In genomic region chr19:5560457-5561041, GRCm38 (mm10) we compare ENCODE assay signal across 8 mouse cellular contexts. TPM values are rescaled to one million over a fixed set of nuclear protein-coding genes. Genes with fewer than 3 reads are reported as not detected.
DNase-seq lines count a peak whose midpoint lies in the region; ATAC-seq and TF ChIP-seq lines count a peak whose summit lies in the region.

Gene Ovol1, minus strand, starts transcription at chr19:5560646.

- TF ChIP-seq CTCF in midbrain, postnatal 0 days (IDR thresholded peaks at IDR 0.05) = no peak

- no peaks in the 10 kb centered on the region for H3K36me3 ChIP-seq in hindbrain, embryonic 13.5 days
- no peaks in the 10 kb centered on the region for H3K36me3 ChIP-seq in limb, embryonic 13.5 days
- H3K36me3 ChIP-seq in midbrain, postnatal 0 days (ENCODE audit: insufficient read depth, low read length) = no peaks in the 10 kb centered on the region

- 1% methylated on average over 57 of the region's 57 CpGs for WGBS in hindbrain, embryonic 13.5 days
- under 1% methylated on average over 57 of the region's 57 CpGs for WGBS in limb, embryonic 13.5 days
- WGBS in midbrain, postnatal 0 days = under 1% methylated on average over 56 of the region's 57 CpGs

- H3K9me3 ChIP-seq in hindbrain, embryonic 13.5 days = no peaks in the 10 kb centered on the region
- H3K9me3 ChIP-seq in limb, embryonic 13.5 days = no peaks in the 10 kb centered on the region
- H3K9me3 ChIP-seq in midbrain, postnatal 0 days (ENCODE audit: low read length) = no peaks in the 10 kb centered on the region

- H3K9ac ChIP-seq in hindbrain, embryonic 13.5 days = peak within 1 kb of the TSS; percentile 58
- peak within 1 kb of the TSS; percentile 58 for H3K9ac ChIP-seq in limb, embryonic 13.5 days
- H3K9ac ChIP-seq in midbrain, postnatal 0 days (replicated peaks; ENCODE audit: low read length, poor library complexity, severe bottlenecking) = 0 out of 2 replicates have a peak within 1 kb of the TSS, but pooled peaks have one; percentile 9

- peaks cover 100% of the 10 kb centered on the region for H3K27me3 ChIP-seq in hindbrain, embryonic 13.5 days
- peaks cover 99% of the 10 kb centered on the region for H3K27me3 ChIP-seq in limb, embryonic 13.5 days
- H3K27me3 ChIP-seq in midbrain, postnatal 0 days (ENCODE audit: insufficient read depth, low read length) = peaks cover 68% of the 10 kb centered on the region

- H3K4me2 ChIP-seq in hindbrain, embryonic 13.5 days = peak within 1 kb of the TSS; percentile 61
- peak within 1 kb of the TSS; percentile 81 for H3K4me2 ChIP-seq in limb, embryonic 13.5 days (replicated peaks)
- peak within 1 kb of the TSS; percentile 66 for H3K4me2 ChIP-seq in midbrain, postnatal 0 days (ENCODE audit: low read depth, low read length, poor library complexity, severe bottlenecking)

- DNase-seq in adrenal gland, postnatal 14 days = peak; percentile 34
- no peak for DNase-seq in adrenal gland, adult 8-10 months
- peak; percentile 19 for DNase-seq in T-cell, adult 2 months (ENCODE audit: low spot score)
- no peak for DNase-seq in midbrain, postnatal 0 days (ENCODE audit: low spot score)
- no peak for DNase-seq in frontal cortex, postnatal 10 days (ENCODE audit: low spot score in 2 of 2)
- no peak for DNase-seq in thymus, postnatal 0 days (ENCODE audit: low spot score)

- H3K4me3 ChIP-seq in hindbrain, embryonic 13.5 days = peak within 1 kb of the TSS; percentile 36
- peak within 1 kb of the TSS; percentile 48 for H3K4me3 ChIP-seq in limb, embryonic 13.5 days
- H3K4me3 ChIP-seq in midbrain, postnatal 0 days (ENCODE audit: low read depth, low read length) = peak within 1 kb of the TSS; percentile 40

- ATAC-seq in hindbrain, embryonic 13.5 days (ENCODE audit: low FRiP score) = no peak
- ATAC-seq in limb, embryonic 13.5 days (ENCODE audit: low FRiP score, low read depth) = no peak
- ATAC-seq in midbrain, postnatal 0 days (ENCODE audit: low FRiP score) = no peak

- H3K27ac ChIP-seq in hindbrain, embryonic 13.5 days = no peak within 1 kb of the TSS
- H3K27ac ChIP-seq in limb, embryonic 13.5 days = no peak within 1 kb of the TSS
- H3K27ac ChIP-seq in midbrain, postnatal 0 days (ENCODE audit: low read depth, low read length) = no peak within 1 kb of the TSS

- H3K4me1 ChIP-seq in hindbrain, embryonic 13.5 days (replicated peaks) = peaks cover 18% of the 10 kb centered on the region
- H3K4me1 ChIP-seq in limb, embryonic 13.5 days = peaks cover 23% of the 10 kb centered on the region
- H3K4me1 ChIP-seq in midbrain, postnatal 0 days (ENCODE audit: insufficient read depth, low read length) = 0 out of 2 replicates have a peak, but pooled peaks cover 6% of the 10 kb centered on the region

RNA-seq across cellular contexts. Expression of gene Ovol1, which starts in this region (rescaled TPM):
- not detected in 2 replicates for total RNA-seq in adrenal gland, postnatal 14 days (2021)
- total RNA-seq in adrenal gland, adult 8-10 months (2022) = not detected
- polyA plus RNA-seq in hindbrain, embryonic 13.5 days (2015; fragmentation: Nextera tagmentation; extraction: Ambion mirVana) = 0.21 TPM in 1 of 2 replicates, not detected in the other
- polyA plus RNA-seq in limb, embryonic 13.5 days (2015; fragmentation: Nextera tagmentation; extraction: Ambion mirVana) = 1.7 and 3.0 TPM in 2 replicates
- 0.27 TPM in 1 of 2 replicates, not detected in the other for total RNA-seq in midbrain, postnatal 0 days (2014; rRNA removed)
- 0.05 TPM in 1 of 2 replicates, not detected in the other for polyA plus RNA-seq in midbrain, postnatal 0 days (2015; fragmentation: Nextera tagmentation; extraction: Ambion mirVana)
- 1.9 TPM in 2 replicates for polyA plus RNA-seq in thymus, postnatal 0 days (2015; fragmentation: Nextera tagmentation; extraction: Ambion mirVana)

Comparison
In these comparisons a context has a peak if more than half of its experiments do, and no peak if none do; other contexts are left out.
1. Peak in DNase-seq in adrenal gland, postnatal 14 days; RNA of the gene not detected or under 1 TPM.